Mouse (Mus musculus) cortical plate, adult 2 months (tissue): ENCODE results near the gene Tm9sf4.

Source experiments
- CTCF ChIP-seq: fragments of 200-500 bp; IDR thresholded peaks from 2 replicates; pipeline ENCODE4 v1.5.1; 2011; ENCODE audit warnings: mild to moderate bottlenecking, control low read depth, low read length; ENCODE audit not compliant: insufficient read depth; ENCODE audit errors: extremely low read depth
- POLR2A ChIP-seq: fragments of 200-500 bp; IDR thresholded peaks from 2 replicates; pipeline ENCODE4 v1.6.1; 2011; ENCODE audit warnings: mild to moderate bottlenecking, low read length, control low read depth; ENCODE audit not compliant: insufficient read depth; ENCODE audit errors: extremely low read depth

DNA sequence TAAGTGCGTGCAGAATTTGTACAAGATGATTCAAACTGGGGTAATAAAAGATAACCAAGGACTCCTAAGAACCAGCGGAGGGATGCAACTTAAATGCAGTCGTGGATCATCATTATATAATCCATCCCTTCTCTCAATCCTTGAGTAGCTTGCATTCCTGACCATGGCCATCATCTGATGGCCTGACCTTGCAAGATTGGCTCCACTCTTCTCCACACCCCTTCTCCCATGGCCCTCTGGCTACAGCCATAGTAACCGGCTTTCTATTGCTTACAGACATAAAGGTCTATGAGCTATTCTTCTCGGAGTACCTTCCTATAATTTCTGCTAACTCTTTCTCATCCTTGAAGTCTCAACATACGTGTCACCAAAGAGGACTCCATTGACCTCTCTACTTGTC is 81.1 kb downstream of the Tm9sf4 start:
- TF ChIP-seq CTCF, result no peak
- no peak for TF ChIP-seq POLR2A
